Mouse (Mus musculus): ENCODE data around the gene Crlf1.

- TF ChIP-seq CTCF (IDR thresholded peaks at IDR 0.05; ENCODE audit: low read depth, low read length) (no peak), POLR2A (IDR thresholded peaks at IDR 0.05; ENCODE audit: insufficient read depth, low read length) (no peak), EP300 (IDR thresholded peaks at IDR 0.05; ENCODE audit: insufficient read depth, low read depth, low read length) (no peak)
Observed at GRCm38 (mm10) chr8:70490061-70490879, 2.7 kb upstream of the Crlf1 start.

Measured in ES-Bruce4 (cell line).